Mouse (Mus musculus) heart, embryonic 12.5 days (tissue): ENCODE measurements around the gene Mbnl3. TPM values are rescaled to one million over a fixed set of nuclear protein-coding genes. Genes with fewer than 3 reads are reported as not detected.

Source experiments
- ATAC-seq: fragments of 200-750 bp; cut with Nextera tagmentation; 2 replicates; pipeline ENCODE4 v1.8.0; 2017; ENCODE audit warnings: moderate TSS enrichment, moderate library complexity; ENCODE audit not compliant: insufficient number of reproducible peaks, low FRiP score
- H3K27ac ChIP-seq: fragments of 300-500 bp; sonication (generic); 2 replicates; pipeline ENCODE4 v1.5.1; 2016; ENCODE audit warnings: mild to moderate bottlenecking, moderate library complexity; ENCODE audit not compliant: poor library complexity, severe bottlenecking
- H3K27me3 ChIP-seq: fragments of 300-500 bp; sonication (generic); replicated peaks from 2 replicates; pipeline ENCODE4 v1.6.1; 2016; ENCODE audit warnings: mild to moderate bottlenecking, moderate library complexity
- H3K36me3 ChIP-seq: fragments of 300-500 bp; sonication (generic); 2 replicates; pipeline ENCODE4 v1.6.1; 2016; ENCODE audit warnings: mild to moderate bottlenecking, moderate library complexity
- H3K4me1 ChIP-seq: fragments of 300-500 bp; sonication (generic); replicated peaks from 2 replicates; pipeline ENCODE4 v1.6.1; 2016; ENCODE audit warnings: mild to moderate bottlenecking
- H3K4me2 ChIP-seq: fragments of 300-500 bp; sonication (generic); 2 replicates; pipeline ENCODE4 v1.6.1; 2016; ENCODE audit warnings: mild to moderate bottlenecking, moderate library complexity
- H3K4me3 ChIP-seq: fragments of 300-500 bp; sonication (generic); 2 replicates; pipeline ENCODE4 v1.5.1; 2016; ENCODE audit warnings: mild to moderate bottlenecking
- H3K9ac ChIP-seq: fragments of 300-500 bp; sonication (generic); 2 replicates; pipeline ENCODE4 v1.6.1; 2016; ENCODE audit warnings: mild to moderate bottlenecking, moderate library complexity
- H3K9me3 ChIP-seq: fragments of 300-500 bp; sonication (generic); replicated peaks from 2 replicates; pipeline ENCODE4 v1.6.1; 2016; ENCODE audit warnings: mild to moderate bottlenecking, moderate library complexity
- WGBS: fragments of 180-500 bp; shearing (Covaris S2); methylation state at CpG from one replicate; pipeline ENCODE4 v1.1.7; 2016; 5-methylcytosine and 5-hydroxymethylcytosine counted together
- microRNA-seq: library from miRNA; unstranded; fragments of <30 nt; microRNA quantifications from one replicate; pipeline ENCODE4, GENCODE M21; 2017
- polyA plus RNA-seq: library from polyadenylated mRNA; unstranded; fragments of >200 nt; fragmentation: Nextera tagmentation; extraction: Ambion mirVana; gene quantifications from 2 replicates; pipeline ENCODE4 v1.2.1, GENCODE M21; 2016

The Mbnl3 gene
- polyA plus RNA-seq, 1 experiment from 2014 or later, result 8.2 TPM

DNA sequence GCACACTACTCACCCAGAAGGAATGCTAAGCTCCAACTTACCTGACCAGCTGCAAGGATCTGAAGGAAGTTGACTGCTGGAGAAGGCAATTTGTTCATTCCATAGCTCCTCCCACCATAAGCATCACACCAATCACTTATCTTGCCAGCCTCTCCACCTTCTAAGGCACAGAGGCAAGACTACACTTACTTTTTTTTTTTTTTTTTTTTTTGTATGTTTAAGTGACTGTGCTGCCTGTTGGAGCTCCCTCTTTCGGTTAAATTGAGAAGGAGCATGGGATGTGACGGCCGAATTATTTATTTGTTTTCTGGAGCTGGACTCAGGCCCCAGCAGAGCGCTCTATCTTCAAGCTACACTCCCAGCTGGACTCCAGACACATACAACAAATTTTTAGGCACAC is 60.0 kb downstream of the Mbnl3 start:
- H3K4me2 ChIP-seq, result no peak overlapping the region
- H3K27ac ChIP-seq, result no peak overlapping the region
- no peaks in the 10 kb centered on the region for H3K9me3 ChIP-seq
- H3K4me1 ChIP-seq, result 0 out of 2 replicates have a peak, but pooled peaks cover 3% of the 10 kb centered on the region
- H3K27me3 ChIP-seq, result no peaks in the 10 kb centered on the region
- no peak for ATAC-seq
- no peak overlapping the region for H3K4me3 ChIP-seq
- no peak overlapping the region for H3K9ac ChIP-seq
- 32% methylated on average over 4 of the region's 4 CpGs for WGBS
- no peaks in the 10 kb centered on the region for H3K36me3 ChIP-seq

DNA sequence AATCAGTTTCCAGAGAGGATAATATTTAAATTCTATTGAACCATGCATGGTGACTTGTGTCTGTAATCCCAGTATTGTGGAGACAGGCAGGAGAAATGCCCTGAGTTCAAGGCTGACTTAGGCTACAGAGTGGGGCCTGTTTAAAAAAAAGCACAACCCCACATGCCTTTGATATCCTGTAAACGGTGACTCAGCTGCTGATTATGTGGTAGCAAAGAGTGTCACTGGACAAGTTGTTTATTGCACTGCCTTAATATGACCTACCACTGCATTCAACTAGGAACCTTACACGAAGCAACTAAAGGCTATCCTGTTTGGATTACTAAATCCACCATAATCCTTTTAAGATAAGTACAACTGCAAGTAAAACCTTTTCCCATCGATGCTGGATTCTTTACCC is 66.3 kb downstream of the Mbnl3 start:
- ATAC-seq, result no peak
- Histone ChIP-seq H3K9ac (no peak overlapping the region), H3K4me2 (no peak overlapping the region), H3K27ac (no peak overlapping the region), H3K27me3 (no peaks in the 10 kb centered on the region), H3K4me3 (no peak overlapping the region), H3K4me1 (0 out of 2 replicates have a peak, but pooled peaks cover 3% of the 10 kb centered on the region), H3K9me3 (no peaks in the 10 kb centered on the region), H3K36me3 (no peaks in the 10 kb centered on the region)
- WGBS, result 29% methylated on average over 3 of the region's 3 CpGs

DNA sequence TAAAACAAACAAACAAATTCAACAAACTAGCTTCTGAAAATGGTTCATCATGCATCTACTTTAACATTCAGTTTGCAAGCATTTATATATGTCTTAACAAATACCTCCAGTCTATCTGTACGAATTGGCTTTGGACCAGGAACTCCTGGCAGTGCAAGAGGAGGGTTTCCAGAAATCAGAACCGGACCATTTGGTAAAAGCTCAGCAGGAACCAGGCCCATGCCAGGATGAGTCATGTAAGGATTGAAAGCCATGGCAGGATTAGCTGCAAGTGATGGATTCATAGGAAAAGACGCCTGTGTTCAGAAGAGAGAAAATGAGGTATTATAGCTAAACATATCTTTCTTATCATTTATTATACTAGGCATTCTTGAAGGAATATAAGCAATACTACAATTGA is 75.0 kb downstream of the Mbnl3 start:
- H3K4me3 ChIP-seq, result no peak overlapping the region
- no peaks in the 10 kb centered on the region for H3K9me3 ChIP-seq
- WGBS, result 59% methylated on average over 3 of the region's 3 CpGs
- no peak for ATAC-seq
- no peaks in the 10 kb centered on the region for H3K27me3 ChIP-seq
- no peak overlapping the region for H3K9ac ChIP-seq
- no peak overlapping the region for H3K4me2 ChIP-seq
- H3K4me1 ChIP-seq, result no peaks in the 10 kb centered on the region
- no peak overlapping the region for H3K27ac ChIP-seq
- H3K36me3 ChIP-seq, result no peaks in the 10 kb centered on the region

DNA sequence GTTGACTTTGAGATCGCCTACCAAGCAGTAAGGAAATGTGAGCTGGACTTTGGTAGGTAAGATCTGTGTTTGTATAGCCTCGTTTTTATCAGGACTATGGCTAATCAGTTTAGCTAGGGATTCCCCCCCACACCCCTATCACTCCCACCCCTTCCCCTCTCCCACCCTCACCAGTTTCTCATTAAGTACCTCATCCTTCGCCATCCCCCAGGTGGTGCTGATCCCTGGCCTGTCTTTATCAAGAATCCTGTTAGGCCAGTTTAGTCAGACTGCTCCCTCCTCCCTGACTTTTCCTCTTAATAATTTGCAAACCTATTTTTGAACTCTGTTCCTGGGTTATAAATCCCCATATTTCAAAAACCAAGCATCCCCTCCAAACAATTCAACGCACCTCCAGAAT is 103.6 kb downstream of the Mbnl3 start:
- Histone ChIP-seq H3K4me3 (no peak overlapping the region), H3K4me1 (no peaks in the 10 kb centered on the region), H3K9ac (no peak overlapping the region), H3K27me3 (no peaks in the 10 kb centered on the region), H3K36me3 (no peaks in the 10 kb centered on the region), H3K27ac (no peak overlapping the region), H3K4me2 (no peak overlapping the region), H3K9me3 (no peaks in the 10 kb centered on the region)
- ATAC-seq, result no peak
- 53% methylated on average over 4 of the region's 4 CpGs for WGBS

DNA sequence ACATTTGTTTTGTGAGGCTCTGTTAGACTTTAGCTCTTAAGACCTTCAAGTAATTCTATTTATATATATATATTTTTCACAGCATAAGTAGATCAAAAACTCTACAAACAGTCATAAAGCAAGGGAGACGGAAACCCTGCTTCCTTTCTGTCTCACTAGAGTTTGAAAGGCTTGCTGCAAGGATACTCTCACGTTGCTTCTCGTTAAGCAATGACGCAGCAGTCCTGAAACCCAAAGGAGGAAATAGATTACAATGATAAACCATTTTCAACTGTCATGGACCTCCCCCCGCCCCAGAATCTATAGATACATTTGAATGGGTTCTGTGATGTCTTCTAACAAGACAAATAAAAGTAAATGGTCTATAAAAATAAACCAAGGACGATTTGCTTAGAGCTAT is 121.4 kb downstream of the Mbnl3 start:
- Histone ChIP-seq H3K4me2 (no peak overlapping the region), H3K4me1 (no peaks in the 10 kb centered on the region), H3K36me3 (no peaks in the 10 kb centered on the region), H3K4me3 (no peak overlapping the region), H3K9me3 (no peaks in the 10 kb centered on the region), H3K9ac (no peak overlapping the region), H3K27me3 (no peaks in the 10 kb centered on the region), H3K27ac (no peak overlapping the region)
- WGBS, result 69% methylated on average over 6 of the region's 6 CpGs
- no peak for ATAC-seq

DNA sequence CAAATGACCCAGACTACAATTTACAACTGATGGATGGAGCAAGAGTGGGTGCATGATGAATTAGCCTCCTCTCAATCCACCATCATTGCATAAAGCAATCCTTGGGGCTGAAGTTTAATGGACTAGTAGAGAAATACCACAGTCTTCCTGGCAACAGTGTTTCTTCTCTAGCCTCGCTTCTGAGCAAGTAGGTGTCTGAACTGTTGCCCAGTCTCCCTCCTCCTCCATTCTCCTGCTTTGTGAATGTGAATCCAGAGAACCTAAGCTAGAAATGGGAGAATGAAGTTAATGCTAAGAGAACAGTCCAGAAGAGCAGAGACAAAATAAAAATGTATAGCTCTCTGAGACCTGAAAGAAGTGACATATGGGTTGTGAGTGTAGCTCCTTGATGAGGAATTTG is 122.1 kb downstream of the Mbnl3 start:
- no peaks in the 10 kb centered on the region for H3K27me3 ChIP-seq
- H3K4me3 ChIP-seq, result no peak overlapping the region
- no peaks in the 10 kb centered on the region for H3K36me3 ChIP-seq
- H3K4me2 ChIP-seq, result no peak overlapping the region
- no peak for ATAC-seq
- 67% methylated on average over 1 of the region's 1 CpGs for WGBS
- no peaks in the 10 kb centered on the region for H3K9me3 ChIP-seq
- no peak overlapping the region for H3K9ac ChIP-seq
- no peaks in the 10 kb centered on the region for H3K4me1 ChIP-seq
- no peak overlapping the region for H3K27ac ChIP-seq

DNA sequence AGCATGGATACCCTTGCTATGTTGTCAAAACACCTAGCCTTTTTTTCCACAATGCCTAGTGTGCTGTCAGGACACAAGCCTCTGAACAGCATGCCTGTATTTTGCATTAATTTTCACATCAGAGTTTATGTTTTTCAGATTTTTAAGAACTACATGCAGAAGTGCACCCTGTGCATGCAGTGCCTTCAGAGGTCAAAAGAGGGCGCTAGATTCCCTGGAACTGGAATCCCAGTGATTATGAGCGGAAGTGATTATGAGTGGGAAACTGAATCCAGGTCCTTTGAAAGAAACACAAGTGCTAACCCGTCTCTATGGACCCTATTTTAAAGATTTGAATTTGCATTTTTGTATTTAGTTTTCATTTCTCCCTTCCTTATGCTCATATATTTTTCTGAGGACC is 129.6 kb downstream of the Mbnl3 start:
- no peak for ATAC-seq

More for the DNA sequence above, 129.6 kb downstream of the Mbnl3 start:
- no peak overlapping the region for H3K4me3 ChIP-seq
- 31% methylated on average over 3 of the region's 3 CpGs for WGBS
- no peak overlapping the region for H3K27ac ChIP-seq
- no peak overlapping the region for H3K4me2 ChIP-seq
- H3K9ac ChIP-seq, result no peak overlapping the region
- no peaks in the 10 kb centered on the region for H3K4me1 ChIP-seq
- H3K36me3 ChIP-seq, result no peaks in the 10 kb centered on the region
- H3K27me3 ChIP-seq, result no peaks in the 10 kb centered on the region
- no peaks in the 10 kb centered on the region for H3K9me3 ChIP-seq

Small RNA genes within 50 kb of the gene (microRNA-seq; reads per million reads assigned to microRNA genes)
- gene Gm23417, result not detected

Other genes starting within 250 kb of the Mbnl3 start
- 29.7 and 30.2 TPM in 2 replicates for gene Rap2c, start 188.5 kb downstream of the Mbnl3 start, polyA plus RNA-seq